Mouse (Mus musculus) thymus, adult 2 months (tissue): Measurements from ENCODE around the gene Podn. TPM values are rescaled to one million over a fixed set of nuclear protein-coding genes. Genes with fewer than 3 reads are reported as not detected.

ENCODE experiments used
- DNase-seq: peaks from one replicate; pipeline ENCODE4 v3.0.0; 2021
- H3K27ac ChIP-seq: fragments of 200-500 bp; 2 replicates; pipeline ENCODE4 v1.5.1; 2012; ENCODE audit warnings: low read length, control low read depth; ENCODE audit not compliant: control insufficient read depth, insufficient read depth
- H3K27me3 ChIP-seq: fragments of 200-500 bp; 2 replicates; pipeline ENCODE4 v1.6.1; 2012; ENCODE audit warnings: mild to moderate bottlenecking, low read length, moderate library complexity, mixed read lengths; ENCODE audit not compliant: control insufficient read depth, insufficient read depth
- H3K36me3 ChIP-seq: fragments of 200-500 bp; 2 replicates; pipeline ENCODE4 v1.6.1; 2012; ENCODE audit warnings: mild to moderate bottlenecking, low read length, moderate library complexity; ENCODE audit not compliant: control insufficient read depth, insufficient read depth
- H3K4me1 ChIP-seq: fragments of 200-500 bp; replicated peaks from 2 replicates; pipeline ENCODE4 v1.6.1; 2012; ENCODE audit warnings: low read length; ENCODE audit not compliant: control insufficient read depth, insufficient read depth
- H3K4me3 ChIP-seq: fragments of 200-500 bp; 2 replicates; pipeline ENCODE4 v1.5.1; 2012; ENCODE audit warnings: mild to moderate bottlenecking, low read length, control low read depth, moderate library complexity; ENCODE audit not compliant: control insufficient read depth, insufficient read depth
- CTCF ChIP-seq: fragments of 200-500 bp; IDR thresholded peaks from 2 replicates; pipeline ENCODE4 v1.5.1; 2012; ENCODE audit warnings: mild to moderate bottlenecking, control low read depth, low read length, moderate library complexity, borderline replicate concordance; ENCODE audit not compliant: control insufficient read depth, poor library complexity, insufficient read depth; ENCODE audit errors: extremely low read depth
- POLR2A ChIP-seq: fragments of 200-500 bp; IDR thresholded peaks from 2 replicates; pipeline ENCODE4 v1.6.1; 2012; ENCODE audit warnings: mild to moderate bottlenecking, low read length, control low read depth, moderate library complexity; ENCODE audit not compliant: control insufficient read depth, poor library complexity, insufficient read depth; ENCODE audit errors: extremely low read depth
- WGBS: fragments of 180-500 bp; shearing (Covaris S2); methylation state at CpG from one replicate; pipeline ENCODE4 v1.1.7; 2018; 5-methylcytosine and 5-hydroxymethylcytosine counted together
- polyA plus RNA-seq: library from polyadenylated mRNA; depleted of rRNA; stranded (reverse); fragments of >200 nt; gene quantifications from 2 replicates; pipeline ENCODE4 v1.2.3, GENCODE M21; 2012

Podn gene
- polyA plus RNA-seq, 1 experiment = 12.0 TPM

DNA sequence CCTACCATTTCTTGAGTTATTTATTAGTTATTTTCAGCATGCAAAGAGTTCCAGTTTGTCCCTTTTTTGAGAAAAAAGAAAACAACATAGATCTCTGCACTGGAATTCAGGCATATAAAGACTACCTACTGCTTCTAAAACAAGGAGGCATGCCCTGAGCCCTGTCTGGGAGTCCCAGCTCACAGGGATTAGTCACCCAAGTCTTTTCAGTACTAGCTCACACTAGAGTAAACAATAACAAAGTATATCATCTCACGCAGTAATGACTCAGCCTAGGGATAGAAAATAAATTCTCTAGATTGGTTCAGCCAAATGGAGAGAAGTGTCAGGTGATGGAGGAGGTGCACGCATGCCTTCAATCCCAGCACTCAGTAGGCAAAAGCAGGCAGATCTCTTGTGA is 14.5 kb upstream of the Podn start:
- no peak overlapping the region for H3K27ac ChIP-seq

DNA sequence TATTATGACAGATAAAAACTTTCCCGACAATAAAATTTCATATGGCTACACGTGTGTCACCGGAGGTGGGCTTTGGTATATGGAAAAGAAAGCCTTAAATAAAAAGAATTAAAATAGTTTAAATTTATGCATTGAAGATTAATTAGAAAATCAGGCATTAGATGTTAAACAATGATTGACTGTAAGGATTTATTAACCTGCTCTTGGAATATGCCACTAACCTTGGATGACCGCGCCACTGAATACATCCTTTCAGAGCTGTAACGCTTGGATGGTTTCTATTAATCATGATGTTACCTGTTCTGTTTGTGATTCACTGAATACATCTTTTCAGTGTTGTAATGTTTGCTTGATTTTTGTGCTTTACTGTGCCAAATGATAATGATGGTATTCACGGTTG is 13.5 kb upstream of the Podn start:
- Histone ChIP-seq H3K27me3 (no peaks in the 10 kb centered on the region), H3K4me1 (no peaks in the 10 kb centered on the region), H3K36me3 (no peaks in the 10 kb centered on the region), H3K4me3 (no peak overlapping the region), H3K27ac (no peak overlapping the region)
- 97% methylated on average over 7 of the region's 7 CpGs for WGBS
- TF ChIP-seq POLR2A (no peak), CTCF (no peak)
- DNase-seq = no peak

More for the DNA sequence above, 14.5 kb upstream of the Podn start:
- Histone ChIP-seq H3K4me3 (no peak overlapping the region), H3K27me3 (no peaks in the 10 kb centered on the region), H3K4me1 (no peaks in the 10 kb centered on the region), H3K36me3 (no peaks in the 10 kb centered on the region)
- TF ChIP-seq CTCF (no peak), POLR2A (no peak)
- WGBS = 96% methylated on average over 2 of the region's 2 CpGs
- DNase-seq = no peak

DNA sequence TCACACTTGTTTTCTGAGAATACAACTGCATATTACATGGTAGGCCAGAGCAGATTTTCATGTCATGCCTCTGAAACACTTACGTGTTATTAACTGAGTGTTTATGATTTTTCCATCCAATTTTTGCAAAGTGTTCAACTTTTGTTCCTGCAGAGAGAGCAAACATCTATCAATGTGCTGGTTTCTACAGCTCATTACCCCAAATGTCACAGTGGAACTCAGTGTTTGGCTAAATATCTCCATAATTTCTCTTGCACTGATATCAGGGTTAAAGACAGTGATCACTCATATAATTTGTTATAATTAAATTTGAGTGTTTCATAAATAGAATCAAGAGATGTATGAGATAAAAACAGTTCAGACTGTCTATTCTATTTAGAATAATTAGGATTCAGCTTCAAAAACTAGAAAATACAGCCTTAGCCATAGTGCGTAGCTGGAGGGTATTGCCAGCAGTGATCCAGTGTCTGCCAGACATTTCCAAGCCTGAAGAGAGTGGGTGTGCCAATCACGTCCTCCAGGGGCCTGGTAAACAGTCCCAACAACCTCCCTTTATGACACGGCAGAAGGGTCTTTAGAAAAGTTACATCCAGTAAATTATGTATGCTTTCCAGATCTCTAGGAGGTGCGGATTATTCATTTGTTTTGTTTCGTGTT is 3.4 kb downstream of the Podn start:
- DNase-seq = no peak
- TF ChIP-seq CTCF = no peak
- WGBS = 95% methylated on average over 6 of the region's 6 CpGs
- Histone ChIP-seq H3K36me3 (no peaks in the 10 kb centered on the region), H3K4me1 (no peaks in the 10 kb centered on the region), H3K27ac (no peak overlapping the region), H3K4me3 (no peak overlapping the region), H3K27me3 (no peaks in the 10 kb centered on the region)

DNA sequence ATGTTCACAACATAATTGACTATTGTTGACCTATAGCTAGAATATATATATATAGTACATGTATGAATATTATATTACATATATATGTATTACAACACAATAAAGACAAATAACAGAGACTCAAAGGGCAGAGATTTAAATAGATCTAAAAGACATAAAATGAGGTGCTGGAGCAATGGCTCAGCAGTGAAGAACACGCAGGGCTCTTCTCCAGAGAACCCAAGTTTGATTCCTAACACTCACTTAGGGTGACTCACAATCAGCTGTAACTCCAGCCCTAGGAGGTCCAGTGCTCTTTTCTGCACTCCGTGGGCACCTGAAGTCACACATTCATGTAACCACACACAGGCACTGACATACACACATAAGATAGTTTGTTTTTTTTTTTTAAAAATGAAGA is 12.3 kb downstream of the Podn start:
- no peak for DNase-seq
- H3K36me3 ChIP-seq = no peaks in the 10 kb centered on the region
- no peak overlapping the region for H3K27ac ChIP-seq
- peaks cover 15% of the 10 kb centered on the region for H3K4me1 ChIP-seq
- 96% methylated on average over 2 of the region's 2 CpGs for WGBS
- TF ChIP-seq POLR2A = no peak
- H3K4me3 ChIP-seq = no peak overlapping the region
- H3K27me3 ChIP-seq = no peaks in the 10 kb centered on the region

DNA sequence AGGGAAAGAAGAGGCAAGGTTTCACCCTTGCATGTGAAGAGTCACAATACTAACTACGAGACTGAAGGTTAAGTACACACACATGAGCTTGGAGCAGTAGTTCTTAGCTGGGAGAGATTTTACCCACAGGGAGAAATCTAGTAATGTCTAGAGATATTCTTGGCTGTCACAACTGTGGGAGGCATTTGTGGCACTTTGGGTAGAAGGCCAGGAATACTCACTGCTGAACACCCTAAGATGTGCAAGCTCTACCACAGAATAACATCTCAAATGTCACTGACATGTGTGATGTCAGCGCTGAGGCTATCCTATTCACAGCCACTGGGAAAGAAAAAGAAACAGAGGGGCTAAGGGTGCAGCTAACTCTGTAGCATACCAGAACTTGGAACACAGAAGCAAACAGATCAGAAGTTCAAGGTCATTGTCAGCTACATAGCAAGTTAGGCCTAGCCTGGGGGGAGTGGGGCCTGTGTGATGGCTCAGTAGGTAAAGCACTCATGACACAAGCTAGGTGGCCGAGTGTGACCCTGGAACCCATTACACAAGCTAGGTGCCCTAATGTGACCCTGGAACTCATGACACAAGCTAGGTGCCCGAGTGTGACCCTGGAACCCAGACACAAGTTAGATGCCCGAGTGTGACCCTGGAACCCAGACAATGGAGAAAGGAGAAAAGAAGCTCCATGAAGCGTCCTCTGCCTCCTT is 13.1 kb downstream of the Podn start:
- H3K36me3 ChIP-seq = no peaks in the 10 kb centered on the region
- WGBS = 96% methylated on average over 6 of the region's 6 CpGs
- peaks cover 15% of the 10 kb centered on the region for H3K4me1 ChIP-seq
- H3K27me3 ChIP-seq = no peaks in the 10 kb centered on the region
- TF ChIP-seq POLR2A (no peak), CTCF (no peak)
- no peak overlapping the region for H3K27ac ChIP-seq
- no peak for DNase-seq
- H3K4me3 ChIP-seq = no peak overlapping the region

DNA sequence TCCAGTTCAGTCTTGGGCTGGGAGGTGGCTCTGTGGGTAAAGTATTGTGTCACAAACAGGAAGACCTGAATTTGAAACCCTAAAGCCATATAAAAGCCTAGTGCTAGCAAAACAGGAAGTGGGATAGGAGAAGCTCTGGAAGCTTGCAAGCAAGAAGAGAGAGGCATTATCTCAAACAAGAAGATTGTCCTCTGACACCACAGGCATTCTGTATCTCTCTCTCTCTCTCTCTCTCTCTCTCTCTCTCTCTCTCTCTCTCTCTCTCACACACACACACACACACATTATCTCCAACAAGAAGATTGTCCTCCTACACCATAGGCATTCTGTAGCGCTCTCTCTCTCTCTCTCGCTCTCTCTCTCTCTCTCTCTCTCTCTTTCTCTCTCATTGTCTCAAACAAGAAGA is 13.8 kb downstream of the Podn start:
- Histone ChIP-seq H3K4me3 (no peak overlapping the region), H3K27me3 (no peaks in the 10 kb centered on the region), H3K4me1 (peaks cover 15% of the 10 kb centered on the region), H3K27ac (peak overlapping the region; percentile 26), H3K36me3 (no peaks in the 10 kb centered on the region)
- WGBS = 98% methylated on average over 2 of the region's 2 CpGs
- DNase-seq = no peak
- no peak for TF ChIP-seq POLR2A
- no peak for TF ChIP-seq CTCF
